Mouse (Mus musculus) heart, embryonic 13.5 days (tissue): ENCODE measurements around the gene Ttc8. TPM values are rescaled to one million over a fixed set of nuclear protein-coding genes. Genes with fewer than 3 reads are reported as not detected.

Source experiments
- ATAC-seq: fragments of 200-750 bp; cut with Nextera tagmentation; 2 replicates; pipeline ENCODE4 v1.8.0; 2017; ENCODE audit warnings: moderate TSS enrichment; ENCODE audit not compliant: insufficient number of reproducible peaks, low FRiP score, low TSS enrichment; ENCODE audit errors: extremely low read depth
- H3K27ac ChIP-seq: fragments of 300-500 bp; sonication (generic); replicated peaks from 2 replicates; pipeline ENCODE4 v1.5.1; 2015; ENCODE audit warnings: moderate library complexity, mild to moderate bottlenecking, inconsistent platforms
- H3K27me3 ChIP-seq: fragments of 300-500 bp; sonication (generic); replicated peaks from 2 replicates; pipeline ENCODE4 v1.6.1; 2015; ENCODE audit warnings: mild to moderate bottlenecking, inconsistent platforms
- H3K36me3 ChIP-seq: fragments of 300-500 bp; sonication (generic); 2 replicates; pipeline ENCODE4 v1.6.1; 2015; ENCODE audit warnings: mild to moderate bottlenecking, inconsistent platforms
- H3K4me1 ChIP-seq: fragments of 300-500 bp; sonication (generic); 2 replicates; pipeline ENCODE4 v1.6.1; 2015; ENCODE audit warnings: inconsistent platforms
- H3K4me2 ChIP-seq: fragments of 300-500 bp; sonication (generic); 2 replicates; pipeline ENCODE4 v1.6.1; 2015; ENCODE audit warnings: inconsistent platforms, mild to moderate bottlenecking, moderate library complexity
- H3K4me3 ChIP-seq: fragments of 300-500 bp; sonication (generic); 2 replicates; pipeline ENCODE4 v1.5.1; 2015; ENCODE audit warnings: moderate library complexity, mild to moderate bottlenecking, inconsistent platforms
- H3K9ac ChIP-seq: fragments of 300-500 bp; sonication (generic); 2 replicates; pipeline ENCODE4 v1.6.1; 2015; ENCODE audit warnings: inconsistent platforms, mild to moderate bottlenecking, moderate library complexity
- H3K9me3 ChIP-seq: fragments of 300-500 bp; sonication (generic); 2 replicates; pipeline ENCODE4 v1.6.1; 2016; ENCODE audit warnings: inconsistent platforms
- WGBS: fragments of 180-500 bp; shearing (Covaris S2); methylation state at CpG from one replicate; pipeline ENCODE4 v1.1.7; 2015; ENCODE audit warnings: mixed read lengths; 5-methylcytosine and 5-hydroxymethylcytosine counted together
- polyA plus RNA-seq: library from polyadenylated mRNA; unstranded; fragments of >200 nt; fragmentation: Nextera tagmentation; extraction: Ambion mirVana; gene quantifications from 2 replicates; pipeline ENCODE4 v1.2.1, GENCODE M21; 2015

The Ttc8 gene
- polyA plus RNA-seq, 1 experiment from 2014 or later = 14.4 TPM

DNA sequence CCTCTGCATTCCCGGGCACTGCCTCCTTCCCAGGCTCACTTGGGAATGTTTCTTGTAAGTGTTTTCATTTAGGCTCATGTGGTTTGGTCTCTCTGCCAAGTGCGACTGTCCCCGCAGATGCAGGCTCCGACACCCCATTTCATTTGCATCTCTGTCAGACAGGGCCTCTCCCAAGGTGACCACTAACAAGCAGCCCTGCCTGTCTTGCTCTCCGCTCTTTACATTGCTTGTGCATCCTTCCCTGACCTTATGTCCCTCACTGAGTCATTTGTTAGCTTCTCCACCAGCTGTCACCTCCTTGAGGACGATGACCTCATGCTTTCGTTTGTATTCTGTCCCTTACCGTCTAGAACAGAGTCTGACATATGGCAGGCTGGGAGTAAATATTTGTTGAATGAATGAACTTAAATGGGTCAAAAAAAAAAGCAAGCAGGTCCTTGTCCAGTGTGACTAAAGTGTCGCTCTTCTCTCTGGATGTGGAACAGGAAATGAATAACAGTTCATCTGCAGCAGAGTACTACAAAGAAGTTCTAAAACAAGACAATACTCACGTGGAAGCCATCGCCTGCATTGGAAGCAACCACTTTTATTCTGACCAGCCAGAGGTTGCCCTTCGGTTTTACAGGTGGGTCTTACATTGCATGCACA lies 53.9 kb downstream of the Ttc8 start:
- Histone ChIP-seq H3K27me3 (no peaks in the 10 kb centered on the region), H3K27ac (no peak overlapping the region), H3K4me1 (0 out of 2 replicates have a peak, but pooled peaks cover 2% of the 10 kb centered on the region), H3K9ac (no peak overlapping the region), H3K9me3 (peaks cover 2% of the 10 kb centered on the region; the same call in 1 of the 2 replicates), H3K36me3 (peaks cover 36% of the 10 kb centered on the region), H3K4me2 (no peak overlapping the region), H3K4me3 (no peak overlapping the region)
- WGBS = 68% methylated on average over 12 of the region's 12 CpGs
- no peak for ATAC-seq

DNA sequence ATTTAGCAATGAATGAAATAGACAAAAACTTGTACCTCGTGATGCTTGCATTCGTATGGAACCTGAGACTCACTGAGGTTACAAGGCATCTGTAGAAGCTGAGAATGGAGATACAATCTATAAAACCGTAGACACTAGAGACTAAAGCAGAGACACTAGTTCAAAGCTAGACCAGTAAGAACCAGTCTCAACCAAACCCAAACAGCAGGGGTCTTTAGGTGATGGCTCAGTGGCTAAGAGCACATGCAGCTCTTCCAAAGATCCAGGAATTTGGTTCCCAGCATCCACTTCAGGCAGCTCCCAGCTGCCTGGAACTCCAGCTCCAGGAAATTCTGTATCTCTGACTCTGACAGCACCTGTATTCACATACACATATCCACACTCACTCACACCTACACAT lies 60.7 kb downstream of the Ttc8 start:
- no peak for ATAC-seq
- H3K9ac ChIP-seq = no peak overlapping the region
- 80% methylated on average over 3 of the region's 3 CpGs for WGBS

DNA sequence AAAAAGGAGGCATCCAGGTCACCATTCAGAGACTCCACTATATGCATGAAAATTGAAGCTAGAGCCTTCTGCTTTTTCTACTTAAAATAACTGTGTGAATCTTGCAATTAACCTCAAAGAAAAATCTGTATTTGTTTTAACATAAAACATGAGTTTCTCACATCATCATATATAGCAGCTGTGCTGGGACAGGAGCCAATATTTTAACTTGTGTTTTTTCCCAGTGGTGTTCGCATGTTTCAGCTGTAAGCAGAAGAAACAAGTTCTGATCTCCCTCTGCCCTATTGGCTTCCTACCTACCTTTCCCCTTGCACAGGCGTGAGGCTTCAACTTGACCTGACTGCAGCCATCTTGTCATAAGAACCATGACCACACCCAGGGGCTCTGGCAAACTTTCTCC lies 64.4 kb downstream of the Ttc8 start:
- no peaks in the 10 kb centered on the region for H3K4me1 ChIP-seq

More for the DNA sequence above, 60.7 kb downstream of the Ttc8 start:
- Histone ChIP-seq H3K4me1 (no peaks in the 10 kb centered on the region), H3K36me3 (peaks cover 52% of the 10 kb centered on the region), H3K27me3 (no peaks in the 10 kb centered on the region), H3K27ac (no peak overlapping the region), H3K4me2 (no peak overlapping the region), H3K9me3 (peaks cover 2% of the 10 kb centered on the region; the same call in 1 of the 2 replicates), H3K4me3 (no peak overlapping the region)

DNA sequence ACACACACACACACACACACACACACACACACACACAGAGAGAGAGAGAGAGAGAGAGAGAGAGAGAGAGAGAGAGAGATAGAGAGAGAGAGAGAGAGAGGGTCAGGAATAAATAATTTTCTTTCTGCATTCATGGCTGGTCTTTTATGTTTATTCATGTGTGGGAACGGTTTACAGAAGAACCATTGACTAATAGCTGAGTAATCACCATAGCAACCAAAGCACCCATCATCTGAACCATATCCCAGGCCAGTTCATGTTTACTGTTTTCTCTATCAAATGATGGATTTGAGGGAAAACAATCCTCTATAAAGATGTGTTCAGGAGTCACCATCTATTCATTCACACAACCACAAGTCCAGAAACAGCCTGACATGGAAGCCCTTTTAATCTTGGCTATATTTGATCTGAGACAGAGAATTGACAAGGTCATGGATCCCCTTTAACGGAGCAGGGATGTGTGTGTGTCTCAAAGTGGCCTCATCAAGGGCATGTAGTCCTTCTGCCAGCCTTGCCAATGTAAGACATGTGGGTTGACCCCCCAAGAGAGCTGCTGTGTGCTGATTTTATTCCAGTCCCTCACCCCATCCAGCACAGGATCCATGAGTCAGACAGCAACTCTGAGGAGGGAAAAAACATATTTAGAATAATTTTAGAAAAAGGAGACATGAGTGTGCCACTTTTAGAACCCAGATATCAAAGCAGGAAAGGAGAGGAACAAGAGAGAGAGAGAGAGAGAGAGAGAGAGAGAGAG lies 70.9 kb downstream of the Ttc8 start:
- Histone ChIP-seq H3K27ac (no peak overlapping the region), H3K9me3 (no peaks in the 10 kb centered on the region), H3K9ac (no peak overlapping the region), H3K4me2 (no peak overlapping the region), H3K4me3 (no peak overlapping the region), H3K27me3 (no peaks in the 10 kb centered on the region), H3K36me3 (no peaks in the 10 kb centered on the region), H3K4me1 (no peaks in the 10 kb centered on the region)
- 70% methylated on average over 2 of the region's 2 CpGs for WGBS
- no peak for ATAC-seq

More for the DNA sequence above, 64.4 kb downstream of the Ttc8 start:
- no peak for ATAC-seq
- Histone ChIP-seq H3K9ac (no peak overlapping the region), H3K27me3 (no peaks in the 10 kb centered on the region), H3K4me3 (no peak overlapping the region), H3K27ac (no peak overlapping the region), H3K9me3 (no peaks in the 10 kb centered on the region), H3K4me2 (no peak overlapping the region), H3K36me3 (peaks cover 15% of the 10 kb centered on the region)
- WGBS = 76% methylated on average over 2 of the region's 2 CpGs

DNA sequence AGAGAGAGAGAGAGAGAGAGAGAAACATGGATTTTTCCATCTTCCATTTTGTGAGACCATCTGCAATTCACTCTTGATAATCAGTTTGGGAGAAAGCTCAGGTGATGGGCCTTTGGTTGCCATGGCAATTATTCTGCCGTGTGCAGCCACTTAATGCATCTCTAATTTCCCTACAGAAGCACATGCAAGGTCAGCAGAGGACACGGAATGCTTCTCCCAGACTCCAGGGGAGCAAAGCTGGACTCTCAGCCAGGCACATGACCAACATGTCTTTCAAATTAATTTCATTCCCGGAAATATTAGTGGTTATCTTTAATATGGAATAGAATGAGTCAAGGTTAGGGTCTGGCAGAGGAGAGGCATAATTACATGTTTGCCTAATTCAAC lies 71.4 kb downstream of the Ttc8 start:
- 66% methylated on average over 3 of the region's 3 CpGs for WGBS
- no peak for ATAC-seq
- Histone ChIP-seq H3K9ac (no peak overlapping the region), H3K4me3 (no peak overlapping the region), H3K27ac (no peak overlapping the region), H3K36me3 (no peaks in the 10 kb centered on the region), H3K4me2 (no peak overlapping the region), H3K27me3 (no peaks in the 10 kb centered on the region), H3K9me3 (no peaks in the 10 kb centered on the region), H3K4me1 (no peaks in the 10 kb centered on the region)

DNA sequence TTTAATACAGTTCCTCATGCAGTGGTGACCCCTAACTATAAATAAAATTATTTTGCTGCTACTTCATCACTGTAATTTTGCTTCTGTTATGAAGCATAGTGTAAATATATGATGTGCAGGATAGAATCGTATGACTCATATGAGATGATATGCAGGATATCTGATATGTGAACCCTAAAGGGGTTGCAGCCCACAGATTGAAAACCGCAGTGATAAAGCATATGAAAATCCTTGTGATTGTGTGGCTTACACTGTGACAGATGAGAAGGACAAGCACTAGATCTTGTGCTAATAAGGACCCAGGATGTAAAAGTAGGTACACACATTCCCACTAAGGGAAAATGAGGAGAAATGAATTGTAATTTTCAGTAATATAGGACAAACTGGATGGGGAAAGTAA lies 73.4 kb downstream of the Ttc8 start:
- Histone ChIP-seq H3K9ac (no peak overlapping the region), H3K27ac (no peak overlapping the region), H3K4me3 (no peak overlapping the region), H3K27me3 (no peaks in the 10 kb centered on the region), H3K4me2 (no peak overlapping the region), H3K9me3 (no peaks in the 10 kb centered on the region), H3K36me3 (no peaks in the 10 kb centered on the region), H3K4me1 (no peaks in the 10 kb centered on the region)
- WGBS = 83% methylated on average over 2 of the region's 2 CpGs
- no peak for ATAC-seq

DNA sequence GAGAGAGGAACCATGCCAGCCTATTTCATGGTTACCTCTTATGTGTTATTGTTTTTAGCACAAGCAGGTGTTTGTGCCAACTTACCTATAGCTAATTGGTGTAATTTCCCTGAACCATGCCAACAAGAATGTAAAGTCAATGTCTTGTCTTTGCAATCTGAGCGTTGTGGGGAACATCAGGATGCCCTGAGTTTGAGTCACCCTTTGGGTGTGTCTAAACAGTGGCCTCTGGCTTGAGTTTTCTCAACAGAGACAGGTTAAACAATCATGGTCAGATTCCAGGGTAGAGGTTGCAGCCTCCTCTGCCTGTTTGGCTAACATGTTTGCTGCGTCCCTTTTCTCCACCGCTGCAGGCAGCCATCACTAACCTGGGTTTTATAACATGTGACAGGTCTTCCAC lies 74.0 kb downstream of the Ttc8 start:
- no peaks in the 10 kb centered on the region for H3K27me3 ChIP-seq
- ATAC-seq = no peak

DNA sequence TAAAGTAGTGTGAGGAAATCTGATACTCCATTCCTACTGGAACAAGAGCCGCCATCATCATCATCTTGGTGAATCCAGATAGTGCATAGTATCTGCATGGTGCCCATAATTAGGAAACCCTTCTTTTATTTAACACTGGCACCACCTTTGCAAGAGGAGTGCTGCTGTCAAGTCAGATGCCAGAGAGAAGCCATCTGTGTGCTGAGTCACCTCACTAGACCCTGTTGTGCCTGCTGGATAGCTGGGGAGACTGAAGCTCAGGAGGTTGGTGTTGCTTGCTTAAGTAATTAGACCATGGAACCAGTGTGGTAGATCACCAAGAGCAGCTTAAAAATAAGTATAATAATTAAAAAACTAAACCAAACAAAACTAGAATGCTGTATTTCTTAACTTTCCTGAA lies 75.5 kb downstream of the Ttc8 start:
- Histone ChIP-seq H3K4me3 (no peak overlapping the region), H3K27me3 (no peaks in the 10 kb centered on the region), H3K4me1 (no peaks in the 10 kb centered on the region), H3K4me2 (no peak overlapping the region), H3K9ac (no peak overlapping the region), H3K9me3 (no peaks in the 10 kb centered on the region), H3K27ac (no peak overlapping the region), H3K36me3 (no peaks in the 10 kb centered on the region)
- ATAC-seq = no peak
- 71% methylated on average over 1 of the region's 1 CpGs for WGBS

More for the DNA sequence above, 74.0 kb downstream of the Ttc8 start:
- Histone ChIP-seq H3K4me3 (no peak overlapping the region), H3K4me2 (no peak overlapping the region), H3K27ac (no peak overlapping the region), H3K36me3 (no peaks in the 10 kb centered on the region), H3K9ac (no peak overlapping the region), H3K9me3 (no peaks in the 10 kb centered on the region), H3K4me1 (no peaks in the 10 kb centered on the region)
- WGBS = 75% methylated on average over 3 of the region's 3 CpGs

DNA sequence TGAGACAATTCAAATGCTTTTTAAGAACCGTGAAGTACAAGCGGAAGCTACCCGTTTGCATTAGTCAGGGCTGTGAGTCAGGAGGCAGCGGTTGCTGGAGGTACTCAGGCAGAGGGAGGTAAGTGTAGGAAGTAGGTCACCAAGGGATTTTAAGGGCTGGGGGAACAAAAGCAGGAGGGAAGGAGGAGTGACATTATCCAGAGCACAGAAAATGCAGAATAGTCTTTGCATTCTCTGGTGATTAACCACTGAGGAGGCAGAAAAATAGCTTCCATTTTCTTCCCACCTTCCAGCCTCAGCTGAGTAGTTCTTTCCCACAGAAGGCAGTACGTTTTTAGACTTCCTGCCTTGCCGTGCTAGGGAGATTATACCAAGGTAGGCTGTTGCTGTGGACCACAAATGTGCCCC lies 76.2 kb downstream of the Ttc8 start:
- Histone ChIP-seq H3K9me3 (no peaks in the 10 kb centered on the region), H3K27me3 (no peaks in the 10 kb centered on the region), H3K27ac (no peak overlapping the region), H3K4me1 (no peaks in the 10 kb centered on the region), H3K4me3 (no peak overlapping the region), H3K36me3 (no peaks in the 10 kb centered on the region), H3K4me2 (no peak overlapping the region), H3K9ac (no peak overlapping the region)
- ATAC-seq = no peak
- WGBS = 29% methylated on average over 6 of the region's 6 CpGs

DNA sequence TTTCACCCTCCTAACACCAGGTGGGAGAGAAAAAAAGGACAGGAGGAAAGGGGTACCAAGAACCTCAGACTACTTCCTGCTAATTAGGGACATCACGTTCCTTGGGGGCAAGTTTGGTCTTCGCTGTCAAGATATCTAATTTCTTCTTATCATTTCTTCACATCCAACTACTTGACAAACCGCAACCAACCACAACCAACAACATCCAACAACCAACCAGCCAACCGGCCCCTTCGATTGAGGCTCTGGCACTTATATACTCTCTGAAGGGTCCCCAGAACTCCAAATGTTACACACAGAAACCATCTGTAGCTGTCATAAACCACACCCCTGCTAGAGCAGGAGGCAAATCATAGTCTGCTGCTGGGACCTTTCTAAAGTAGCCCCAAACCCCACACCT lies 76.7 kb downstream of the Ttc8 start:
- H3K4me1 ChIP-seq = no peaks in the 10 kb centered on the region
- ATAC-seq = no peak
- H3K9ac ChIP-seq = no peak overlapping the region
- 84% methylated on average over 5 of the region's 5 CpGs for WGBS
- no peaks in the 10 kb centered on the region for H3K9me3 ChIP-seq
- H3K36me3 ChIP-seq = no peaks in the 10 kb centered on the region
- H3K4me3 ChIP-seq = no peak overlapping the region
- no peak overlapping the region for H3K4me2 ChIP-seq
- H3K27ac ChIP-seq = no peak overlapping the region
- no peaks in the 10 kb centered on the region for H3K27me3 ChIP-seq

DNA sequence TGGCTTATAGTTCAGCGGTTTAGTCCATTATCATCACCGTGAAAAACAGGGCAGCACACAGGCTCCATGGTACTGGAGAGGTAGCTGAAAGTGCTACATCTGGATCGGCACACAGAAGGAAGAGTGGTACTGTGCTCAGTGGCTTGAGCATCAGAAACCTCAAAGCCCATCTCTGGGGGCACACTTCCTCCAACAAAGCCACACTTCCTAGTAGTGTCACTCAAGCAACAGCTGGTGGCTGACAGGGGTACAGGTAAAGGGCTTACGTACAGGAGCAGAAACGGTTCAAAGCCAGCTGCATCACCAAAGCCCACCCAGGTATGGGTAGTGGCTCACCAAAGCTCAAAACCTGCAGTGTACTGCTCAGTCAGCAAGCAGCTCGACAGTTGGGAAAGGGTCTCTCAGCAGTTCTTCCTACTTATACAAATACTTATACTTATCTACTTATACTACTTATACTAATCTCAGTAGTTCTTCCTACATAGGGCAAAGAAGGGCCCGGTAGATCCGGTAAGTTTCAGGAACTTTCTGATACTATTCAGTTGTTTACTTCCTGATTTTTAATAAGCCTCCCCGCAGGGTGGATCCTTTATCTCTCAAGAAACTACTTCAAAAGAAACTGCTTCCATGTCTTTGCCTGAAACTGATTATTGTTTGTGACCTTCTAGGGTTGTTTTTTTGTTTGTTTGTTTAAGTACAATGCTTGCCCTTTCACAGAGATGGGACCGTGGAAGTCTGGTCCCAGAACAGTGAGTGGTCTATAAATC lies 78.5 kb downstream of the Ttc8 start:
- Histone ChIP-seq H3K4me2 (no peak overlapping the region), H3K27me3 (no peaks in the 10 kb centered on the region), H3K9me3 (no peaks in the 10 kb centered on the region), H3K4me1 (no peaks in the 10 kb centered on the region), H3K9ac (no peak overlapping the region), H3K36me3 (no peaks in the 10 kb centered on the region), H3K4me3 (no peak overlapping the region), H3K27ac (no peak overlapping the region)
- ATAC-seq = no peak
- 73% methylated on average over 10 of the region's 10 CpGs for WGBS
